Mouse (Mus musculus) MEL (cell line): Measurements from ENCODE around the gene March10. TPM values are rescaled to one million over a fixed set of nuclear protein-coding genes. Genes with fewer than 3 reads are reported as not detected.

Experiments used
- DNase-seq: peaks from one replicate; pipeline ENCODE4 v3.0.0; 2011; ENCODE audit warnings: low read depth, low spot score
- H3K27ac ChIP-seq: 2 replicates; pipeline ENCODE4 v1.5.1; 2012; ENCODE audit warnings: low read depth, mild to moderate bottlenecking, control low read depth, low read length, moderate library complexity; ENCODE audit not compliant: control insufficient read depth
- H3K27me3 ChIP-seq, 2 experiments: fragments of 150-350 bp in 1 of 2; sonication (generic) in 1 of 2; 2 replicates each; pipeline ENCODE4 v1.6.1; 2012; ENCODE audit warnings: low read length in 2 of 2, mild to moderate bottlenecking in 2 of 2, improper control_type of control experiment in 1 of 2, moderate library complexity in 1 of 2; ENCODE audit not compliant: insufficient read depth in 2 of 2, control insufficient read depth in 1 of 2
- H3K36me3 ChIP-seq, 2 experiments: 2 replicates each; pipeline ENCODE4 v1.6.1; 2012 to 2014; ENCODE audit warnings: low read length in 2 of 2, improper control_type of control experiment in 1 of 2, inconsistent platforms in 1 of 2, mild to moderate bottlenecking in 1 of 2; ENCODE audit not compliant: insufficient read depth in 2 of 2, control insufficient read depth in 1 of 2
- H3K4me1 ChIP-seq, 2 experiments: fragments of 150-350 bp in 1 of 2; sonication (generic) in 1 of 2; 2 replicates each; pipeline ENCODE4 v1.6.1; 2012; ENCODE audit warnings: low read length in 2 of 2, improper control_type of control experiment in 1 of 2, mild to moderate bottlenecking in 1 of 2; ENCODE audit not compliant: insufficient read depth in 2 of 2, control insufficient read depth in 1 of 2
- H3K4me3 ChIP-seq, 2 experiments: fragments of 150-350 bp in 1 of 2; sonication (generic) in 1 of 2; 2 replicates each; pipeline ENCODE4 v1.5.1; 2012; ENCODE audit warnings: low read depth in 2 of 2, low read length in 2 of 2, mild to moderate bottlenecking in 2 of 2, moderate library complexity in 2 of 2, control low read depth in 1 of 2, improper control_type of control experiment in 1 of 2; ENCODE audit not compliant: control insufficient read depth in 1 of 2, insufficient read depth in 1 of 2
- H3K79me2 ChIP-seq: 2 replicates; pipeline ENCODE4 v1.6.1; 2012; ENCODE audit warnings: mild to moderate bottlenecking, low read length, moderate library complexity; ENCODE audit not compliant: control insufficient read depth, poor library complexity, insufficient read depth
- H3K9ac ChIP-seq: 2 replicates; pipeline ENCODE4 v1.6.1; 2012; ENCODE audit warnings: low read depth, mild to moderate bottlenecking, control low read depth, low read length, moderate library complexity; ENCODE audit not compliant: control insufficient read depth, poor library complexity, severe bottlenecking
- H3K9me3 ChIP-seq: fragments of 150-350 bp; sonication (generic); replicated peaks from 2 replicates; pipeline ENCODE4 v1.6.1; 2012; ENCODE audit warnings: mild to moderate bottlenecking, low read length, improper control_type of control experiment, moderate library complexity; ENCODE audit not compliant: insufficient read depth
- CHD1 ChIP-seq: IDR thresholded peaks from 2 replicates; pipeline ENCODE4 v1.6.1; 2012; ENCODE audit warnings: low read depth, mild to moderate bottlenecking, inconsistent platforms, low read length, improper control_type of control experiment
- CHD2 ChIP-seq: IDR thresholded peaks from 2 replicates; pipeline ENCODE4 v1.6.1; 2011; ENCODE audit warnings: low read length, improper control_type of control experiment
- ELF1 ChIP-seq: IDR thresholded peaks from 2 replicates; pipeline ENCODE4 v1.6.1; 2014; ENCODE audit warnings: low read depth, mild to moderate bottlenecking, inconsistent platforms, low read length, improper control_type of control experiment, moderate library complexity
- EP300 ChIP-seq, 2 experiments: IDR thresholded peaks; 2 replicates each; pipeline ENCODE4 v1.6.1; 2011; ENCODE audit warnings: improper control_type of control experiment in 2 of 2, low read length in 2 of 2, low read depth in 1 of 2, mild to moderate bottlenecking in 1 of 2
- GATA1 ChIP-seq: IDR thresholded peaks from 2 replicates; pipeline ENCODE4 v1.6.1; 2011; ENCODE audit warnings: low read depth, low read length, improper control_type of control experiment
- JUND ChIP-seq: IDR thresholded peaks from 2 replicates; pipeline ENCODE4 v1.6.1; 2011; ENCODE audit warnings: low read depth, mild to moderate bottlenecking, improper control_type of control experiment, low read length
- KAT2A ChIP-seq: conservative IDR thresholded peaks from 2 replicates; pipeline ENCODE4 v1.6.1; 2012; ENCODE audit warnings: low read depth, low read length, improper control_type of control experiment, inconsistent platforms
- MAFK ChIP-seq: IDR thresholded peaks from 2 replicates; pipeline ENCODE4 v1.6.1; 2011; ENCODE audit warnings: low read depth, mild to moderate bottlenecking, low read length, improper control_type of control experiment, borderline replicate concordance
- MAX ChIP-seq: IDR thresholded peaks from 2 replicates; pipeline ENCODE4 v1.6.1; 2011; ENCODE audit warnings: low read length, improper control_type of control experiment
- MEF2A ChIP-seq: IDR thresholded peaks from 2 replicates; pipeline ENCODE4 v1.6.1; 2014; ENCODE audit warnings: low read depth, mild to moderate bottlenecking, inconsistent platforms, low read length, improper control_type of control experiment; ENCODE audit not compliant: poor library complexity, insufficient replicate concordance, severe bottlenecking; ENCODE audit errors: extremely low read depth
- MXI1 ChIP-seq: IDR thresholded peaks from 2 replicates; pipeline ENCODE4 v1.6.1; 2011; ENCODE audit warnings: mild to moderate bottlenecking, low read depth, low read length, improper control_type of control experiment
- MYC ChIP-seq: IDR thresholded peaks from 2 replicates; pipeline ENCODE4 v1.6.1; 2011; ENCODE audit warnings: low read depth, mild to moderate bottlenecking, low read length, improper control_type of control experiment, moderate library complexity
- NELFE ChIP-seq: IDR thresholded peaks from 2 replicates; pipeline ENCODE4 v1.6.1; 2011; ENCODE audit warnings: low read depth, low read length, improper control_type of control experiment
- NRF1 ChIP-seq: IDR thresholded peaks from 2 replicates; pipeline ENCODE4 v1.6.1; 2014; ENCODE audit warnings: low read depth, mild to moderate bottlenecking, inconsistent platforms, low read length, improper control_type of control experiment, moderate library complexity; ENCODE audit not compliant: poor library complexity, insufficient read depth, severe bottlenecking
- POLR2AphosphoS2 ChIP-seq: IDR thresholded peaks from 2 replicates; pipeline ENCODE4 v1.6.1; 2011; ENCODE audit warnings: low read length, improper control_type of control experiment
- RAD21 ChIP-seq: IDR thresholded peaks from 2 replicates; pipeline ENCODE4 v1.6.1; 2011; ENCODE audit warnings: mild to moderate bottlenecking, low read depth, low read length, improper control_type of control experiment
- SMC3 ChIP-seq: IDR thresholded peaks from 2 replicates; pipeline ENCODE4 v1.6.1; 2011; ENCODE audit warnings: low read depth, low read length, improper control_type of control experiment
- TAL1 ChIP-seq: IDR thresholded peaks from 2 replicates; pipeline ENCODE4 v1.6.1; 2012; ENCODE audit warnings: mild to moderate bottlenecking, inconsistent platforms, low read length, moderate library complexity, mixed read lengths
- TBP ChIP-seq: IDR thresholded peaks from 2 replicates; pipeline ENCODE4 v1.8.0; 2011; ENCODE audit warnings: low read depth, low read length, improper control_type of control experiment
- USF2 ChIP-seq, 2 experiments: IDR thresholded peaks; 2 replicates each; pipeline ENCODE4 v1.6.1; 2011 to 2012; ENCODE audit warnings: improper control_type of control experiment in 2 of 2, low read length in 2 of 2, borderline replicate concordance in 1 of 2, inconsistent platforms in 1 of 2, low read depth in 1 of 2, mild to moderate bottlenecking in 1 of 2; ENCODE audit not compliant: insufficient read depth in 1 of 2
- ZC3H11A ChIP-seq: IDR thresholded peaks from 2 replicates; pipeline ENCODE4 v1.6.1; 2012; ENCODE audit warnings: low read depth, mild to moderate bottlenecking, inconsistent platforms, low read length, improper control_type of control experiment
- ZKSCAN1 ChIP-seq: IDR thresholded peaks from 2 replicates; pipeline ENCODE4 v1.6.1; 2012; ENCODE audit warnings: low read depth, mild to moderate bottlenecking, inconsistent platforms, low read length, improper control_type of control experiment, moderate library complexity
- ZMIZ1 ChIP-seq: IDR thresholded peaks from 2 replicates; pipeline ENCODE4 v1.6.1; 2012; ENCODE audit warnings: low read depth, mild to moderate bottlenecking, inconsistent platforms, low read length, improper control_type of control experiment, moderate library complexity
- polyA plus RNA-seq, 2 experiments: library from polyadenylated mRNA; stranded (reverse) in 1 of 2; unstranded in 1 of 2; fragments of >175 nt in 1 of 2; fragments of >200 nt in 1 of 2; gene quantifications; 2 replicates each; pipeline versions ENCODE4 v1.2.1 to v1.2.4; 2012; ENCODE audit warnings: low replicate concordance in 2 of 2, low read depth in 1 of 2; ENCODE audit not compliant: insufficient read length in 2 of 2, insufficient read depth in 1 of 2, missing spikeins in 1 of 2
- total RNA-seq: library from RNA; depleted of rRNA; stranded (reverse); fragments of 300-350 nt; gene quantifications from 2 replicates; pipeline ENCODE4 v1.2.3, GENCODE M21; 2012

The March10 gene
- total and polyA plus RNA-seq, 3 experiments = not detected

GRCm38 (mm10) chr11:105494786-105495369 is 38.3 kb upstream of the March10 start:
- no peak for DNase-seq
- Histone ChIP-seq H3K27me3 (peaks cover 11 to 24% of the 10 kb centered on the region in 2 experiments), H3K9me3 (no peaks in the 10 kb centered on the region), H3K9ac (no peak overlapping the region), H3K27ac (no peak overlapping the region), H3K79me2 (no peaks in the 10 kb centered on the region), H3K4me1 (no peaks in the 10 kb centered on the region), H3K36me3 (no peaks in the 10 kb centered on the region), H3K4me3 (no peak overlapping the region)
- TF ChIP-seq USF2 (IDR thresholded peaks at IDR 0.05; ENCODE audit: borderline replicate concordance in 1 of 2, insufficient read depth in 1 of 2, low read depth in 1 of 2, low read length in 2 of 2) (no peak), MYC (no peak), RAD21 (no peak), TBP (no peak), EP300 (IDR thresholded peaks at IDR 0.05; ENCODE audit: low read depth in 1 of 2, low read length in 2 of 2) (no peak), MXI1 (no peak), ZKSCAN1 (no peak), JUND (no peak), ELF1 (no peak), MAX (no peak)

- Histone ChIP-seq H3K79me2 (no peaks in the 10 kb centered on the region), H3K4me3 (no peak overlapping the region), H3K9me3 (no peaks in the 10 kb centered on the region), H3K27me3 (peaks cover 5 to 23% of the 10 kb centered on the region in 2 experiments), H3K9ac (no peak overlapping the region), H3K27ac (no peak overlapping the region), H3K36me3 (no peaks in the 10 kb centered on the region), H3K4me1 (no peaks in the 10 kb centered on the region)
- no peak for DNase-seq
- TF ChIP-seq NRF1 = no peak
- TF ChIP-seq GATA1 = no peak
- no peak for TF ChIP-seq MAX
- no peak for TF ChIP-seq TAL1
- no peak for TF ChIP-seq CHD2
- no peak for TF ChIP-seq MAFK
- no peak for TF ChIP-seq ZMIZ1
- TF ChIP-seq NELFE = no peak
- no peak for TF ChIP-seq POLR2AphosphoS2
- TF ChIP-seq SMC3 = no peak
- TF ChIP-seq MYC = no peak
- TF ChIP-seq ZC3H11A = no peak
- no peak for TF ChIP-seq KAT2A
- no peak for TF ChIP-seq MEF2A
- no peak for TF ChIP-seq CHD1
Measured at GRCm38 (mm10) chr11:105492392-105492791, 35.9 kb upstream of the March10 start.
